Mouse (Mus musculus) megakaryocyte, embryonic 14.5 days (primary cell): Measurements from ENCODE around the gene Atp1b3. TPM values are rescaled to one million over a fixed set of nuclear protein-coding genes. Genes with fewer than 3 reads are reported as not detected.
"Not testable (repeated sequence)": the region's sequence is repeated elsewhere in the genome, so short reads cannot be mapped to it uniquely, and the experiment has no call there.

Source experiments
- H3K27me3 ChIP-seq: replicated peaks from 2 replicates; pipeline ENCODE3; 2012; ENCODE audit warnings: inconsistent platforms
- H3K36me3 ChIP-seq: replicated peaks from 2 replicates; pipeline ENCODE3; 2012; ENCODE audit warnings: low read length, inconsistent platforms, mixed read lengths
- H3K4me1 ChIP-seq: 2 replicates; pipeline ENCODE4 v1.6.1; 2012; ENCODE audit warnings: inconsistent platforms
- H3K4me3 ChIP-seq: replicated peaks from 2 replicates; pipeline ENCODE3; 2012; ENCODE audit warnings: moderate library complexity, mild to moderate bottlenecking, inconsistent platforms
- H3K9me3 ChIP-seq: 2 replicates; pipeline ENCODE4 v1.6.1; 2012; ENCODE audit warnings: inconsistent platforms
- FLI1 ChIP-seq: IDR thresholded peaks from 2 replicates; pipeline ENCODE4 v1.6.1; 2012; ENCODE audit warnings: low read length, inconsistent platforms, mixed read lengths
- GATA1 ChIP-seq: IDR thresholded peaks from 3 replicates; pipeline ENCODE4 v1.6.1; 2012; ENCODE audit warnings: mixed read lengths, low read length, inconsistent platforms, borderline replicate concordance
- polyA plus RNA-seq: library from polyadenylated mRNA; stranded (reverse); fragments of >175 nt; gene quantifications from 2 replicates; pipeline ENCODE4 v1.2.3, GENCODE M21; 2012; ENCODE audit warnings: low replicate concordance; ENCODE audit not compliant: insufficient read depth

Atp1b3 gene
- polyA plus RNA-seq, 1 experiment: 124 TPM

DNA sequence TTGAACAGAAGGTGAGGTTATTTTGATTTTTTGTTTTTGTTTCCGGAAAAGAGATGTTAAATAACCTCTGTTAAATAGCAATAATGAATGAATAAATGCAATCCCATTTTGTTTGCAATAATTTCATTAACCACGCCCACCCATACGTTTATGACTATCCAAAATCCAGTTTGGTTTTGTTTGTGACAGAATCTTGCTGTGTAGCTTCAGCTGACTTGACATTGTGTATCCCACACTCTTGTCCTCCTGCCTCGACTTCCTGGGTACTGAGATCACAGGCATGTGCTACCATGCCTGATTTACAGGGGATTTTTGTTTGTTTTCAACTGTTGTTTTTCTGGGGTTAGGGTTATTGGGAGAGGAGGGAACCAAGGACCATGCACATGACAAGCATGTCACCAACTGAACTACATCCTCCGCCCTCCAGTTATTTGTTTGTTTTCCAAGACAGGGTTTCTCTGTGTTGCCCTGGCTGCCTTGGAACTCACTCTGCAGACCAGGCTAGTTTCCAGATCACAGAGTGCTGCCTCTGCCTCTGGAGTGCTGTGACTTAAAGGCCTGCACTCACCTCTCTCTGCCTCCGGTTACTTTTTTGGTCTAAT lies 1.1 kb upstream of the Atp1b3 start:
- Histone ChIP-seq H3K9me3 (no peaks in the 10 kb centered on the region), H3K4me3 (peak overlapping the region; percentile 54), H3K36me3 (peaks cover 4% of the 10 kb centered on the region), H3K27me3 (no peaks in the 10 kb centered on the region), H3K4me1 (peaks cover 52% of the 10 kb centered on the region)
- TF ChIP-seq FLI1 (no peak), GATA1 (no peak)

DNA sequence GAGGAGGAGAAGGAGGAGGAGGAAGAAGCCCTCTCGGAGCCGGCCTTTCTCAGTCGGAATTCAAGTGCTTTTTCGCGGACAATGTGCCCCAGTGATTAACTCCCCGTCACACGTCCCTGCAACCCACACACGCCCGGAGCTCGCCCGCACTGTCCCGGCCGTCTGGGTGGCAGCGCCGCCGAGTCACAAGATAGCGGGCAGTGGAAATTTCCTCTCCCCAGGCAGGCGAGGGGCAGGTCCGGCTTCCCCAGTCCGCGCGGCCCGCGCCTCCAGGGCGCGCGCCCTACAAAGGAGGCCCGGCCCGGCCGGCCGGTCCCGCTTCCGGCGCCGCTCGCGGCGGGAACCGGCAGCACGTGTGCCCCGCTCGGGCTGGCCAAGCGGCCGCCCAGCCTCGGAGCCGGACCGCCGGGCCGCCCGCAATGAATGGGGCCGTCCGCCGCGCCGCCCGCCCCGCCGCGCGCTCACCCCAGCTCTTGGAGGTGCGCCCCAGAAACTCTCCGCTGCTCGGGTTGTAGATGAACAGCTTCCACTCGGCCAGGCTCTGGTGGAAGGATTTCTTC lies 581 bp downstream of the Atp1b3 start:
- no peaks in the 10 kb centered on the region for H3K27me3 ChIP-seq
- peak overlapping the region; percentile 95 for H3K4me3 ChIP-seq
- no peaks in the 10 kb centered on the region for H3K9me3 ChIP-seq
- peaks cover 14% of the 10 kb centered on the region for H3K36me3 ChIP-seq
- no peak for TF ChIP-seq GATA1
- no peak for TF ChIP-seq FLI1
- peaks cover 44% of the 10 kb centered on the region for H3K4me1 ChIP-seq

DNA sequence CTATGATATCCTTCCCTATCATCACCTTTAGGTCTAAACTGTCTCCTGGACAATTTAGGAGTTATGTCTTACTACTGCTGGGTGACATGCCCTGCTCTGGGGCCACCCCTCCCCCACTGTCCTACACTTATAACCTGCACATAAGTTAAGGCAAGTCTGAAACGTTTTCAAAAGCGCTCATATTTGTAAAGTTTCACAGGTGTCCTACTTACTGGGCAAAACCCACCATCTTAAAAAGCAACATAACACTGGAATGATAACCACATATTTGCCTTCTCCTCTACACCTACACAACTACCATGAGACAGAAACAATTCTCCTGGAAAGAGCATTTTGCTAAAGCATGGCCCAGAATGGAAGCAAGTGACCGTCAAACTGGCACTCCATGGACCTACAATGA lies 4.2 kb downstream of the Atp1b3 start:
- H3K36me3 ChIP-seq: peaks cover 28% of the 10 kb centered on the region
- no peak overlapping the region for H3K4me3 ChIP-seq
- TF ChIP-seq GATA1: no peak
- no peak for TF ChIP-seq FLI1
- no peaks in the 10 kb centered on the region for H3K9me3 ChIP-seq
- H3K27me3 ChIP-seq: no peaks in the 10 kb centered on the region
- H3K4me1 ChIP-seq: peaks cover 47% of the 10 kb centered on the region

DNA sequence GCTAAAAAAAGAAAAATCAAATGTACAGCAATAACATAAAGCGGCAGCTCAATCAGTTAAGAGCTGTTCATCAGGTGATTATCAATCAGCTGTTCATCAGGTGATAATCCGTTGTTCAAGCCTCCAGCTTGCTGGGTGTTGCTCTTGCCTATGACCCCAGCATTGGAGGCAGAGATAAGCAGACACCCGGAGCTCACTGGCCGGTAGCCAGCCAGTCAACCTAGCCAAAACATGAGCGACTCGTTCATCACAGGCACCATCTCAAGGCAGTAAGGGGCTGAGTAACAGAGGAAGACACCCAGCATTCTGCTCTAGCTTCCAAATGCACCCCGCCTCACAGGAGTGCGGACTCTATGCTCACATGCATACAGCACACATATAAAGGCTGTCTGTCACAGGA lies 10.4 kb downstream of the Atp1b3 start:
- Histone ChIP-seq H3K4me3 (peak overlapping the region; percentile 5), H3K36me3 (peaks cover 35% of the 10 kb centered on the region), H3K27me3 (no peaks in the 10 kb centered on the region), H3K9me3 (no peaks in the 10 kb centered on the region), H3K4me1 (peaks cover 50% of the 10 kb centered on the region)
- TF ChIP-seq GATA1 (no peak), FLI1 (no peak)

DNA sequence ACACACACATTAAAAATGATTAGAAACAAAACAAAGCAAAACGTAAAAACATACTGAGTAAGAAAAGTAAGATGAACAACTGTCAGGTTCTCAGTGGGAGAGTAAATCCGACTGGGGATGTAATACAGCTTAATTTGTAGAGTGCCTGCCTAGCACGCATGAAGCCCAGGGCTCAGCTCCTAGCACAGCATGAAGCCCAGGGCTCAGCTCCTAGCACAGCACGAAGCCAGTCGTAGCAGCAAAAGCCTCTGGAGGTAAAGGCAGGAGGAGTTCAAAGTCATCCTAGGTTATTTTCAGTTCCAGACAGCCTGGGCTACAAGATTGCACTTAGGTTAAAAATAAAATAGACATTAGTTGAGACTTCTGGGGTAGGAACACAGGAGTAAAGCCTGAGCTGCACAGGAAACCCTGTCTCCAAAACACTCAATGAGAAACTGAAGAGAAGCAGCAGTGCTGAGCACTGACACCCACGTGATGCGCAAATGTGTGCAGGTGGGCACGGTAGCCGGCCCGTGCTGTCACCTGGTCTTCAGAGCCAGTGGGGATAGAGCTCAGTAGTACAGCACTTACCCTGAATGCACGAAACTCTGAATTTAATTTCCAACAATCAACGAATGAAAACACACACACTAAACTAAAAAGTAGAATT lies 11.0 kb downstream of the Atp1b3 start:
- Histone ChIP-seq H3K36me3 (peaks cover 31% of the 10 kb centered on the region), H3K9me3 (no peaks in the 10 kb centered on the region)

DNA sequence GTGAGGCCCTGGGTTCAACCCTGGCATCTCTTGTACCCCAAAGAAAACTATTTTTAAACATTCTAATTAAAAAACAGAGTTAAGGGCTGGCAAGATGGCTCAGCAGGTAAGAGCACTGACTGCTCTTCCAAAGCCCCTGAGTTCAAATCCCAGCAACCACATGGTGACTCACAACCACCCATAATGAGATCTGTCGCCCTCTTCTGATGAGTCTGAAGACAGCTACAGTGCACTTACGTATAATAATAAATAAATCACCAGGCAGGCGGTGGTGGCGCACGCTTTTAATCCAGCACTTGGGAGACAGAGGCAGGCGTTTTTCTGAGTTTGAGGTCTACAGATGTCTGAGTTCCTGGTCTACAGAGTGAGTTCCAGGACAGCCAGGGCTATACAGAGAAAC lies 12.5 kb downstream of the Atp1b3 start:
- not testable (repeated sequence) for H3K9me3 ChIP-seq, H3K27me3 ChIP-seq, H3K4me3 ChIP-seq
- Histone ChIP-seq H3K36me3 (peaks cover 27% of the 10 kb centered on the region), H3K4me1 (peaks cover 47% of the 10 kb centered on the region)

More for the DNA sequence above, 11.0 kb downstream of the Atp1b3 start:
- peaks cover 51% of the 10 kb centered on the region for H3K4me1 ChIP-seq
- TF ChIP-seq GATA1: no peak
- TF ChIP-seq FLI1: no peak
- H3K27me3 ChIP-seq: no peaks in the 10 kb centered on the region
- no peak overlapping the region for H3K4me3 ChIP-seq

DNA sequence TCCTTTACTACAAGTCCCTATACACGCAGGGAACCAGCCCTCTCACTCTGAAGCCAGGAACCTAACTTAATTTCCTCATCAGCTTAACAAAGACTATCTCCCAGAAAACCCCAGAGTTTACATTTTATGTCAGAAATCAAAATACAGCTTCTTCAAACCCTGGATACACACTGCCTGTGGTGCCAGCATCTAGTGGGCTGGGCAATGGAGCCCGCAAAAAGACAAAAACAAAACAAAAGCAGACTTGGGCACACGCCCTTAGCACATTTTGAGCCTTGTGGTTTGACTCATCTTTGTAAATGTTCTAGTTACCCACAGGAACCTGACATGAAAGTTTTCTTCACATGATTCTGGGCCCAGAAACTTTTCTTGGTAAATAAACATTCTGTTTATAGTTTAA lies 13.8 kb downstream of the Atp1b3 start:
- no peaks in the 10 kb centered on the region for H3K9me3 ChIP-seq
- no peaks in the 10 kb centered on the region for H3K27me3 ChIP-seq
- no peak for TF ChIP-seq GATA1
- TF ChIP-seq FLI1: no peak
- peaks cover 28% of the 10 kb centered on the region for H3K36me3 ChIP-seq
- H3K4me3 ChIP-seq: no peak overlapping the region
- peaks cover 40% of the 10 kb centered on the region for H3K4me1 ChIP-seq

DNA sequence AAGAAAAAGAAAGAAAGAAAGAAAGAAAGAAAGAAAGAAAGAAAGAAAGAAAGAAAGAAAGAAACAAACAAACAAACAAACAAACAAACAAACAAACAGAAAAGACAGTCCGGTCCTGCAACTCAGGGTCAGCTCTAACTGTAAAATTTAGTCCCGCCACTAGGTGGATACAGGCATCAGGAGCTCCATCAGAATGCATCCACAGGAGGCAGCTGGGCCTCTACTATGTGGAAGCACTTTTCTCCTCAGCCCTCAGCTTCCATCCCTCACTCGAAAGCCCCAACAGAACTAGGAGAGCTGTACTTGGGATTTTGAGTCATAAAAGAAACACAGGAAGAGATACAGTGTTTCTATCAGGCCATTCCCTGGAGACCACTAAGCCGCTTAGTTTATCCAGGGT lies 14.2 kb downstream of the Atp1b3 start:
- TF ChIP-seq GATA1 (no peak), FLI1 (no peak)
- peaks cover 39% of the 10 kb centered on the region for H3K4me1 ChIP-seq
- no peak overlapping the region for H3K4me3 ChIP-seq
- H3K36me3 ChIP-seq: peaks cover 30% of the 10 kb centered on the region
- H3K9me3 ChIP-seq: no peaks in the 10 kb centered on the region
- H3K27me3 ChIP-seq: no peaks in the 10 kb centered on the region

DNA sequence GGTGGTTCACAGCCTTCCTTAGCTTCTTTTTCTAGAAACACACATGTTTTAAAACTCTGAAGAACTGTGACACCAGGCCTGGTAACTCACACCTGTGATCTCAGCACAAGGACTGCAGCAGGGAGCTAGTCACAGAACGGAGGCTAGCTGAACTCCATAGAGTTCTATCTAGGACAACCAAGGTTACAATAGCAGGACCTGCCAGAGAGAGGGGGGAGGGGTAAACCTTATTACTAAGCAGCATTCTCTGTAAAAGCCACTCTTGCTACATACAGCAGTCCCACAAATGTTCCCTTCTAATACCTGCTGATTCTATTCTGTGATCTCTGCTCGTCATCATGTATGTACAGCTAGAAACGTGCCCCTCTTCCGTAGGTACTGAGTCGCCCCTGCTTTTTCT lies 15.4 kb downstream of the Atp1b3 start:
- peaks cover 37% of the 10 kb centered on the region for H3K36me3 ChIP-seq
- TF ChIP-seq FLI1: no peak
- no peak for TF ChIP-seq GATA1
- H3K9me3 ChIP-seq: no peaks in the 10 kb centered on the region
- peaks cover 36% of the 10 kb centered on the region for H3K4me1 ChIP-seq
- no peaks in the 10 kb centered on the region for H3K27me3 ChIP-seq
- no peak overlapping the region for H3K4me3 ChIP-seq

DNA sequence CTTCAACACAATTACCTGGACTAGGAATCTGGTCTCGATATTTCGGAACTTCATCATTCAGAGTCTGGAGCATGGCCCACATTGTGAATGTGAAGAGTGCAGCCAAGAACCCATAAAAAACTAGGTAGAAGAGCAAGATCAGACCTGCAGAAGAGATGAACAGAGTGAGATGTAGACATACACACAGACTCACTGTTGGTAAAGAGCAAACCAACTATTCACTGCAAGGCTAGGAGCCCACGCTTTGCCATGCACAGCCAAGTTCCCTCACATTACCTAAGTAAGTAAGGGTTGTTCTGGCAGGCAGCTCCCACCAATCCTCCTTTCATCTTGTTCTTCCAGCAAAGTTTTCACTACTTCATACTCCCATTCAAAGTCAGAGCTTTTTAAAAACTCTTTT lies 18.5 kb downstream of the Atp1b3 start:
- H3K27me3 ChIP-seq: no peaks in the 10 kb centered on the region
- peaks cover 21% of the 10 kb centered on the region for H3K4me1 ChIP-seq
- H3K36me3 ChIP-seq: peaks cover 54% of the 10 kb centered on the region
- no peak overlapping the region for H3K4me3 ChIP-seq
- H3K9me3 ChIP-seq: no peaks in the 10 kb centered on the region
- TF ChIP-seq FLI1: no peak
- no peak for TF ChIP-seq GATA1
